Mouse (Mus musculus): ENCODE data around the gene C1qtnf1. TPM values are rescaled to one million over a fixed set of nuclear protein-coding genes. Genes with fewer than 3 reads are reported as not detected.
A peak's percentile ranks its signal among the peaks of the same experiment; 100 is the strongest.

Gene C1qtnf1
- polyA plus RNA-seq, 1 experiment from 2014 or later, result 3.3 TPM

GRCm38 (mm10) chr11:118490566-118491218 lies 62.7 kb downstream of the C1qtnf1 start:
- H3K4me1 ChIP-seq (ENCODE audit: control insufficient read depth, insufficient read depth, low read length), result peaks cover 30% of the 10 kb centered on the region
- H3K36me3 ChIP-seq (ENCODE audit: control insufficient read depth, insufficient read depth, low read length), result 0 out of 2 replicates have a peak, but pooled peaks cover 6% of the 10 kb centered on the region
- H3K27ac ChIP-seq (ENCODE audit: low read depth, low read length), result peak overlapping the region; percentile 70; the same call in 1 of the 2 replicates
- H3K4me2 ChIP-seq (ENCODE audit: low read depth, low read length), result no peak overlapping the region
- H3K4me3 ChIP-seq (ENCODE audit: low read depth, low read length), result no peak overlapping the region
- H3K9ac ChIP-seq (replicated peaks; ENCODE audit: low read depth, low read length), result no peak overlapping the region
- ATAC-seq (ENCODE audit: low read depth), result no peak
- no peaks in the 10 kb centered on the region for H3K9me3 ChIP-seq (ENCODE audit: control insufficient read depth, low read length)
- WGBS, result 23% methylated on average over 18 of the region's 22 CpGs
- H3K27me3 ChIP-seq (ENCODE audit: control insufficient read depth, insufficient read depth, low read length), result no peaks in the 10 kb centered on the region

GRCm38 (mm10) chr11:118491230-118491629 lies 63.2 kb downstream of the C1qtnf1 start:
- Histone ChIP-seq H3K36me3 (ENCODE audit: control insufficient read depth, insufficient read depth, low read length) (0 out of 2 replicates have a peak, but pooled peaks cover 6% of the 10 kb centered on the region), H3K4me3 (ENCODE audit: low read depth, low read length) (no peak overlapping the region), H3K27me3 (ENCODE audit: control insufficient read depth, insufficient read depth, low read length) (no peaks in the 10 kb centered on the region), H3K4me1 (ENCODE audit: control insufficient read depth, insufficient read depth, low read length) (peaks cover 31% of the 10 kb centered on the region), H3K4me2 (ENCODE audit: low read depth, low read length) (no peak overlapping the region), H3K9me3 (ENCODE audit: control insufficient read depth, low read length) (no peaks in the 10 kb centered on the region), H3K27ac (ENCODE audit: low read depth, low read length) (no peak overlapping the region), H3K9ac (replicated peaks; ENCODE audit: low read depth, low read length) (no peak overlapping the region)
- ATAC-seq (ENCODE audit: low read depth), result no peak
- WGBS, result 89% methylated on average over 7 of the region's 7 CpGs

- no peaks in the 10 kb centered on the region for H3K9me3 ChIP-seq (ENCODE audit: control insufficient read depth, low read length)
- H3K4me2 ChIP-seq (ENCODE audit: low read depth, low read length), result no peak overlapping the region
- WGBS, result 85% methylated on average over 2 of the region's 2 CpGs
- H3K9ac ChIP-seq (replicated peaks; ENCODE audit: low read depth, low read length), result no peak overlapping the region
- peaks cover 31% of the 10 kb centered on the region for H3K4me1 ChIP-seq (ENCODE audit: control insufficient read depth, insufficient read depth, low read length)
- ATAC-seq (ENCODE audit: low read depth), result no peak
- H3K36me3 ChIP-seq (ENCODE audit: control insufficient read depth, insufficient read depth, low read length), result no peaks in the 10 kb centered on the region
- no peak overlapping the region for H3K4me3 ChIP-seq (ENCODE audit: low read depth, low read length)
- H3K27ac ChIP-seq (ENCODE audit: low read depth, low read length), result no peak overlapping the region; the same call in 1 of the 2 replicates
- H3K27me3 ChIP-seq (ENCODE audit: control insufficient read depth, insufficient read depth, low read length), result no peaks in the 10 kb centered on the region
These were observed 65.5 kb downstream of the C1qtnf1 start for GRCm38 (mm10) chr11:118493458-118493857.

- no peaks in the 10 kb centered on the region for H3K36me3 ChIP-seq (ENCODE audit: control insufficient read depth, insufficient read depth, low read length)
- no peaks in the 10 kb centered on the region for H3K27me3 ChIP-seq (ENCODE audit: control insufficient read depth, insufficient read depth, low read length)
- no peaks in the 10 kb centered on the region for H3K9me3 ChIP-seq (ENCODE audit: control insufficient read depth, low read length)
- no peak overlapping the region for H3K4me2 ChIP-seq (ENCODE audit: low read depth, low read length)
- no peak overlapping the region for H3K27ac ChIP-seq (ENCODE audit: low read depth, low read length)
- WGBS, result 81% methylated on average over 12 of the region's 12 CpGs
- H3K4me3 ChIP-seq (ENCODE audit: low read depth, low read length), result no peak overlapping the region
- H3K4me1 ChIP-seq (ENCODE audit: control insufficient read depth, insufficient read depth, low read length), result peaks cover 24% of the 10 kb centered on the region
- no peak overlapping the region for H3K9ac ChIP-seq (replicated peaks; ENCODE audit: low read depth, low read length)
- ATAC-seq (ENCODE audit: low read depth), result no peak
These were observed 66.2 kb downstream of the C1qtnf1 start for GRCm38 (mm10) chr11:118494001-118494737.

- H3K27me3 ChIP-seq (ENCODE audit: control insufficient read depth, insufficient read depth, low read length), result no peaks in the 10 kb centered on the region
- H3K4me3 ChIP-seq (ENCODE audit: low read depth, low read length), result no peak overlapping the region
- H3K27ac ChIP-seq (ENCODE audit: low read depth, low read length), result no peak overlapping the region
- ATAC-seq (ENCODE audit: low read depth), result no peak
- no peaks in the 10 kb centered on the region for H3K36me3 ChIP-seq (ENCODE audit: control insufficient read depth, insufficient read depth, low read length)
- no peaks in the 10 kb centered on the region for H3K9me3 ChIP-seq (ENCODE audit: control insufficient read depth, low read length)
- 63% methylated on average over 5 of the region's 5 CpGs for WGBS
- H3K9ac ChIP-seq (replicated peaks; ENCODE audit: low read depth, low read length), result no peak overlapping the region
- no peak overlapping the region for H3K4me2 ChIP-seq (ENCODE audit: low read depth, low read length)
- H3K4me1 ChIP-seq (ENCODE audit: control insufficient read depth, insufficient read depth, low read length), result peaks cover 17% of the 10 kb centered on the region
These were observed 67.1 kb downstream of the C1qtnf1 start for GRCm38 (mm10) chr11:118495065-118495464.

- H3K4me2 ChIP-seq (ENCODE audit: low read depth, low read length), result no peak overlapping the region
- ATAC-seq (ENCODE audit: low read depth), result no peak
- no peak overlapping the region for H3K4me3 ChIP-seq (ENCODE audit: low read depth, low read length)
- peaks cover 8% of the 10 kb centered on the region; the same call in 1 of the 2 replicates for H3K4me1 ChIP-seq (ENCODE audit: control insufficient read depth, insufficient read depth, low read length)
- H3K27me3 ChIP-seq (ENCODE audit: control insufficient read depth, insufficient read depth, low read length), result no peaks in the 10 kb centered on the region
- no peak overlapping the region for H3K27ac ChIP-seq (ENCODE audit: low read depth, low read length)
- 32% methylated on average over 20 of the region's 20 CpGs for WGBS
- H3K9ac ChIP-seq (replicated peaks; ENCODE audit: low read depth, low read length), result peak overlapping the region; percentile 16; the same call in 1 of the 2 replicates
- no peaks in the 10 kb centered on the region for H3K9me3 ChIP-seq (ENCODE audit: control insufficient read depth, low read length)
- H3K36me3 ChIP-seq (ENCODE audit: control insufficient read depth, insufficient read depth, low read length), result no peaks in the 10 kb centered on the region
These were observed 68.2 kb downstream of the C1qtnf1 start for GRCm38 (mm10) chr11:118496066-118496689.

Other genes starting within 250 kb of the C1qtnf1 start
- gene Cyth1, start 179.6 kb upstream of the C1qtnf1 start, polyA plus RNA-seq (2014; fragmentation: Nextera tagmentation; extraction: Ambion mirVana), result 16.0 and 17.7 TPM in 2 replicates
- 14.5 and 15.2 TPM in 2 replicates for gene Usp36, start 138.0 kb upstream of the C1qtnf1 start, polyA plus RNA-seq (2014; fragmentation: Nextera tagmentation; extraction: Ambion mirVana)
- 0.31 TPM in 1 of 2 replicates, not detected in the other for gene Cep295nl, start 85.7 kb upstream of the C1qtnf1 start, polyA plus RNA-seq (2014; fragmentation: Nextera tagmentation; extraction: Ambion mirVana)
- gene Timp2, start 72.5 kb upstream of the C1qtnf1 start, polyA plus RNA-seq (2014; fragmentation: Nextera tagmentation; extraction: Ambion mirVana), result 91.4 and 94.6 TPM in 2 replicates
- gene Lgals3bp, start 26.1 kb upstream of the C1qtnf1 start, polyA plus RNA-seq (2014; fragmentation: Nextera tagmentation; extraction: Ambion mirVana), result 1.9 and 4.0 TPM in 2 replicates
- 21.2 and 27.0 TPM in 2 replicates for gene Cant1, start 9.1 kb upstream of the C1qtnf1 start, polyA plus RNA-seq (2014; fragmentation: Nextera tagmentation; extraction: Ambion mirVana)
- gene Engase, start 48.6 kb downstream of the C1qtnf1 start, polyA plus RNA-seq (2014; fragmentation: Nextera tagmentation; extraction: Ambion mirVana), result 5.9 and 6.0 TPM in 2 replicates